Mouse (Mus musculus) lung, embryonic 15.5 days (tissue): ENCODE measurements around the gene Lrrc27. TPM values are rescaled to one million over a fixed set of nuclear protein-coding genes. Genes with fewer than 3 reads are reported as not detected.

Experiments
- ATAC-seq: fragments of 200-750 bp; cut with Nextera tagmentation; 2 replicates; pipeline ENCODE4 v1.8.0; 2017; ENCODE audit warnings: moderate number of reproducible peaks, borderline replicate concordance; ENCODE audit not compliant: low FRiP score, low TSS enrichment; ENCODE audit errors: extremely low read depth
- H3K27ac ChIP-seq: fragments of 300-500 bp; sonication (generic); 2 replicates; pipeline ENCODE4 v1.5.1; 2015; ENCODE audit warnings: moderate library complexity, mild to moderate bottlenecking, inconsistent platforms
- H3K27me3 ChIP-seq: fragments of 300-500 bp; sonication (generic); 2 replicates; pipeline ENCODE4 v1.6.1; 2015; ENCODE audit warnings: inconsistent platforms
- H3K36me3 ChIP-seq: fragments of 300-500 bp; sonication (generic); 2 replicates; pipeline ENCODE4 v1.6.1; 2015; ENCODE audit warnings: inconsistent platforms
- H3K4me1 ChIP-seq: fragments of 300-500 bp; sonication (generic); 2 replicates; pipeline ENCODE4 v1.6.1; 2015; ENCODE audit warnings: inconsistent platforms
- H3K4me2 ChIP-seq: fragments of 300-500 bp; sonication (generic); 2 replicates; pipeline ENCODE4 v1.6.1; 2015; ENCODE audit warnings: inconsistent platforms, mild to moderate bottlenecking, moderate library complexity
- H3K4me3 ChIP-seq: fragments of 300-500 bp; sonication (generic); 2 replicates; pipeline ENCODE4 v1.5.1; 2015; ENCODE audit warnings: mild to moderate bottlenecking, inconsistent platforms
- H3K9ac ChIP-seq: fragments of 300-500 bp; sonication (generic); 2 replicates; pipeline ENCODE4 v1.6.1; 2015; ENCODE audit warnings: inconsistent platforms
- H3K9me3 ChIP-seq: fragments of 300-500 bp; sonication (generic); 2 replicates; pipeline ENCODE4 v1.6.1; 2016; ENCODE audit warnings: inconsistent platforms
- WGBS: fragments of 180-500 bp; shearing (Covaris S2); methylation state at CpG from one replicate; pipeline ENCODE4 v1.1.7; 2015; 5-methylcytosine and 5-hydroxymethylcytosine counted together
- polyA plus RNA-seq: library from polyadenylated mRNA; unstranded; fragments of >200 nt; fragmentation: Nextera tagmentation; extraction: Ambion mirVana; gene quantifications from 2 replicates; pipeline ENCODE4 v1.2.1, GENCODE M21; 2015

Lrrc27 gene
- polyA plus RNA-seq, 1 experiment from 2014 or later: 2.6 TPM

DNA sequence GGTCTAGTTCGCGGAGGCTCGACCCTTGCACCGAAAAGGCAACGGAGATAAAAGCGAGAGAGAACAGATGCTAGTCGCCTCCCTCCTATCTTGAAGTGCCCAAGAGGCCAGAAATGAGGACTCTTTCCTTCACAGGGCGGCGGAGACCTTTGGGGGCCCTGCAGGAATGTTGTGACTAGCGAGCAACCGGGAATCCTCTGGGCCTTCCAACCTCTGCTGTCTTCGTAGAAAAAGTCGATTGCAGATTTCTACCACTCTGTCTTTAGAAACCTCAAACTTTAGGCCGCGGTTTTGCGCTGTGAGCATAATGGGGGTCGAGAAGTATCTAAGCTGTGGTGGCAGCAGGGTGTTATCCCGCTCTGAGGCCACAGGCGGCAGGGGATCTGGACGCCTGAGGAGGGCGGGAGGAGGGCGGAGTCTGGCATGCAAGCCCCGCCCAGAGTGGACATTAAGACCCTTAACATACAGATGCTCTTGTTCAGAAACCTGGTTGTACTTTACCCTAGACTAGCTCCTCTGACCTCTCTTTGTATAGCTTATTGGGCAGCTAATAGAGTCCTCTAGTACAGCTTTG, 24.1 kb upstream of the Lrrc27 start:
- H3K9me3 ChIP-seq: no peaks in the 10 kb centered on the region
- H3K9ac ChIP-seq: peak overlapping the region; percentile 27; the same call in 1 of the 2 replicates
- H3K4me3 ChIP-seq: peak overlapping the region; percentile 78
- peak; percentile 76; the same call in 1 of the 2 replicates for ATAC-seq
- no peak overlapping the region for H3K27ac ChIP-seq
- H3K4me1 ChIP-seq: peaks cover 6% of the 10 kb centered on the region; the same call in 1 of the 2 replicates
- peaks cover 40% of the 10 kb centered on the region for H3K27me3 ChIP-seq
- peak overlapping the region; percentile 100 for H3K4me2 ChIP-seq
- no peaks in the 10 kb centered on the region for H3K36me3 ChIP-seq
- WGBS: 2% methylated on average over 23 of the region's 23 CpGs

DNA sequence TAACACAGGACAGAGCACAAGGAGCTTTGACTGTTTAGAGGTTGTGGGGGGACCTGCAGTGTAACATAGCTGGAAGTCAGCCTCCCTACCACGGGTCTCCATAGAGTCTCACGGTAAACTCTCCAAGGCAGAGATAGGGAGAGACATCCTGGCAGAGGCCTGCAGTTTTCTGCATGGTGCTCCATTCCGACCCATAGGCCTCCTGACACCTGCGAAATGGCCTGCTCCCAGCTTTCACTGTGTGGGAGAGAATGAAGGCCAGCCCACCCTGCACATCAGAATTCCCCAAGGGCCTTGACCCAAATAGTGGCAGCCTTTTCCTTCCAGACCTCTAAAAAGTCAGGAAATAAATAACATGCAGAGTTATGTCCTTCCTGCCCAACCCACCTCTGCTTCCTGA, 22.2 kb upstream of the Lrrc27 start:
- Histone ChIP-seq H3K27me3 (peaks cover 34% of the 10 kb centered on the region), H3K4me2 (no peak overlapping the region), H3K9ac (no peak overlapping the region), H3K4me1 (peaks cover 6% of the 10 kb centered on the region; the same call in 1 of the 2 replicates), H3K36me3 (no peaks in the 10 kb centered on the region), H3K27ac (no peak overlapping the region), H3K4me3 (no peak overlapping the region), H3K9me3 (no peaks in the 10 kb centered on the region)
- WGBS: 82% methylated on average over 4 of the region's 4 CpGs
- no peak for ATAC-seq

GRCm38 (mm10) chr7:139191619-139192018, 21.2 kb upstream of the Lrrc27 start:
- 70% methylated on average over 6 of the region's 6 CpGs for WGBS
- H3K36me3 ChIP-seq: no peaks in the 10 kb centered on the region
- peaks cover 23% of the 10 kb centered on the region for H3K27me3 ChIP-seq
- H3K4me2 ChIP-seq: no peak overlapping the region
- peaks cover 6% of the 10 kb centered on the region; the same call in 1 of the 2 replicates for H3K4me1 ChIP-seq
- no peak overlapping the region for H3K9ac ChIP-seq
- H3K4me3 ChIP-seq: no peak overlapping the region
- no peak for ATAC-seq
- H3K27ac ChIP-seq: no peak overlapping the region
- no peaks in the 10 kb centered on the region for H3K9me3 ChIP-seq

GRCm38 (mm10) chr7:139197022-139197421, 15.8 kb upstream of the Lrrc27 start:
- no peaks in the 10 kb centered on the region for H3K9me3 ChIP-seq
- 75% methylated on average over 4 of the region's 4 CpGs for WGBS

DNA sequence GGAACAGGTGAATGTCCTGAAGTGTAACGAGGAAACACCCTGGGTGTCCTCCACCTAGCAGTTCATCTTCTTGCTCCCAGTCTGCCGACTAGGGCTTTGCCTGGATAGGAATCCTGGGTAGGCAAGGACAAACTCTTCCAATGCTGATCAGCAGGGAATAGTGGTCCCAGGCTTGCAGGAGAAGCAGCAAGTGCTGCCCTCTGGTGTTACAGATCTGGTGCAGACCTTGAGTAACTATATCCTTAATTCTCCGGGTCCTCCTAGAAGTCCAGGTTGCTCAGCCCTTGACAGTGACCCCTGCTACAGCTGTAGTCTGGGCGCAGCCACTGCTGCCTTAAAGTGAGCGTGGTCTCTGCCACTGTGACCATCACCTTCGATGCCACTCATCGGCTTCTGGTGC, 12.7 kb upstream of the Lrrc27 start:
- Histone ChIP-seq H3K27ac (no peak overlapping the region), H3K4me3 (no peak overlapping the region), H3K36me3 (no peaks in the 10 kb centered on the region), H3K4me2 (no peak overlapping the region), H3K9me3 (no peaks in the 10 kb centered on the region), H3K27me3 (peaks cover 9% of the 10 kb centered on the region; the same call in 1 of the 2 replicates), H3K4me1 (no peaks in the 10 kb centered on the region), H3K9ac (no peak overlapping the region)
- no peak for ATAC-seq
- WGBS: 26% methylated on average over 7 of the region's 7 CpGs

More at GRCm38 (mm10) chr7:139197022-139197421, 15.8 kb upstream of the Lrrc27 start:
- no peak overlapping the region for H3K4me3 ChIP-seq
- H3K27me3 ChIP-seq: peaks cover 9% of the 10 kb centered on the region; the same call in 1 of the 2 replicates
- no peak overlapping the region for H3K27ac ChIP-seq
- ATAC-seq: no peak
- no peak overlapping the region for H3K9ac ChIP-seq
- H3K36me3 ChIP-seq: no peaks in the 10 kb centered on the region
- no peak overlapping the region for H3K4me2 ChIP-seq
- H3K4me1 ChIP-seq: no peaks in the 10 kb centered on the region

- no peak overlapping the region for H3K9ac ChIP-seq
- no peaks in the 10 kb centered on the region for H3K4me1 ChIP-seq
- H3K4me2 ChIP-seq: no peak overlapping the region
- H3K27me3 ChIP-seq: peaks cover 9% of the 10 kb centered on the region; the same call in 1 of the 2 replicates
- no peaks in the 10 kb centered on the region for H3K36me3 ChIP-seq
- WGBS: 42% methylated on average over 6 of the region's 6 CpGs
- H3K9me3 ChIP-seq: no peaks in the 10 kb centered on the region
- no peak for ATAC-seq
- no peak overlapping the region for H3K4me3 ChIP-seq
- no peak overlapping the region for H3K27ac ChIP-seq
Observed at GRCm38 (mm10) chr7:139201209-139201608, 11.6 kb upstream of the Lrrc27 start.

- H3K27ac ChIP-seq: no peak overlapping the region
- WGBS: 18% methylated on average over 7 of the region's 7 CpGs
- no peak for ATAC-seq
- H3K4me3 ChIP-seq: no peak overlapping the region
- H3K27me3 ChIP-seq: no peaks in the 10 kb centered on the region
- H3K36me3 ChIP-seq: no peaks in the 10 kb centered on the region
- H3K4me1 ChIP-seq: peaks cover 5% of the 10 kb centered on the region
- no peaks in the 10 kb centered on the region for H3K9me3 ChIP-seq
- no peak overlapping the region for H3K4me2 ChIP-seq
- H3K9ac ChIP-seq: no peak overlapping the region
Observed at GRCm38 (mm10) chr7:139208023-139208772, 4.6 kb upstream of the Lrrc27 start.

GRCm38 (mm10) chr7:139208773-139209095, 4.1 kb upstream of the Lrrc27 start:
- no peaks in the 10 kb centered on the region for H3K36me3 ChIP-seq
- no peak overlapping the region for H3K4me3 ChIP-seq
- peaks cover 9% of the 10 kb centered on the region for H3K4me1 ChIP-seq
- no peak overlapping the region for H3K4me2 ChIP-seq
- H3K9ac ChIP-seq: no peak overlapping the region
- H3K27ac ChIP-seq: no peak overlapping the region
- H3K9me3 ChIP-seq: no peaks in the 10 kb centered on the region
- whole genome bisulfite sequencing: 65% methylated on average over 4 of the region's 4 CpGs
- no peaks in the 10 kb centered on the region for H3K27me3 ChIP-seq
- ATAC-seq: no peak

- Histone ChIP-seq H3K4me3 (no peak overlapping the region), H3K4me2 (no peak overlapping the region), H3K27me3 (no peaks in the 10 kb centered on the region), H3K4me1 (peaks cover 13% of the 10 kb centered on the region), H3K9ac (no peak overlapping the region), H3K9me3 (no peaks in the 10 kb centered on the region), H3K36me3 (no peaks in the 10 kb centered on the region), H3K27ac (no peak overlapping the region)
- no peak for ATAC-seq
- WGBS: 69% methylated on average over 6 of the region's 6 CpGs
Observed at GRCm38 (mm10) chr7:139211761-139212160, 1.0 kb upstream of the Lrrc27 start.

- no peak for ATAC-seq
- Histone ChIP-seq H3K27me3 (no peaks in the 10 kb centered on the region), H3K9me3 (no peaks in the 10 kb centered on the region), H3K9ac (0 out of 2 replicates have a peak overlapping the region, but pooled peaks have one; percentile 32), H3K27ac (0 out of 2 replicates have a peak overlapping the region, but pooled peaks have one; percentile 29), H3K36me3 (no peaks in the 10 kb centered on the region), H3K4me2 (peak overlapping the region; percentile 73), H3K4me1 (peaks cover 14% of the 10 kb centered on the region), H3K4me3 (peak overlapping the region; percentile 65)
- 61% methylated on average over 3 of the region's 3 CpGs for WGBS
Observed at GRCm38 (mm10) chr7:139213751-139214150, 963 bp downstream of the Lrrc27 start.

DNA sequence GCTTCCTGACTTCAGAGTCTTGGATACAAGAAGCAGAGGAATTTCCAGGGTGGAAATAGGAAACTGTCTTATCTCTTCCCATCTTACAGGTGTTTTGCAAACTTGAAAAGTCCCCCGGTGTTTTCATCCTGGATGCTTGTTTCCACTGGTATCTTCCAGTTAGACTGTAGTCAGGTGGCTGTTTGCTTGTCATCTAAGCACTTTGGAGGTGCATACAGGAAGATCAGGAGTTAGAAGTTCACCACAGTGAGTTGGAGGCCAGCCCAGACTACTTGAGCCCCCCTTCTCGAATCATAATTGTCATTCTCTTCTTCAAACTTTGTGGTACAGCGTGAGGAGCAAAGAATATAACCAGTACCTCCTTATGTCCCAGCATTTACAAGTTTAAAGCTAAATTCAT, 1.4 kb downstream of the Lrrc27 start:
- H3K4me2 ChIP-seq: no peak overlapping the region
- ATAC-seq: no peak
- 56% methylated on average over 3 of the region's 3 CpGs for WGBS
- H3K4me3 ChIP-seq: no peak overlapping the region
- peaks cover 18% of the 10 kb centered on the region for H3K4me1 ChIP-seq
- H3K36me3 ChIP-seq: no peaks in the 10 kb centered on the region
- no peak overlapping the region for H3K27ac ChIP-seq
- no peaks in the 10 kb centered on the region for H3K9me3 ChIP-seq
- H3K27me3 ChIP-seq: no peaks in the 10 kb centered on the region
- no peak overlapping the region for H3K9ac ChIP-seq

GRCm38 (mm10) chr7:139214596-139215340, 2.0 kb downstream of the Lrrc27 start:
- no peak for ATAC-seq
- H3K36me3 ChIP-seq: no peaks in the 10 kb centered on the region
- peaks cover 24% of the 10 kb centered on the region for H3K4me1 ChIP-seq
- H3K4me3 ChIP-seq: no peak overlapping the region
- WGBS: 76% methylated on average over 14 of the region's 14 CpGs
- H3K4me2 ChIP-seq: no peak overlapping the region
- no peaks in the 10 kb centered on the region for H3K9me3 ChIP-seq
- no peaks in the 10 kb centered on the region for H3K27me3 ChIP-seq
- H3K9ac ChIP-seq: no peak overlapping the region
- no peak overlapping the region for H3K27ac ChIP-seq
